Mouse (Mus musculus) erythroid progenitor cell, adult 5-6 weeks (primary cell): ENCODE data around the gene Stoml3. TPM values are rescaled to one million over a fixed set of nuclear protein-coding genes. Genes with fewer than 3 reads are reported as not detected.

Experiments
- ATAC-seq: replicated peaks from 2 replicates; pipeline ENCODE4 v1.8.0; 2016; ENCODE audit warnings: moderate number of reproducible peaks, mild to moderate bottlenecking, moderate TSS enrichment, inconsistent platforms; ENCODE audit not compliant: poor library complexity, low FRiP score, severe bottlenecking
- total RNA-seq, 2 experiments: library from RNA; stranded (forward) in 1 of 2; stranded (reverse) in 1 of 2; fragments of 150-400 nt in 1 of 2; fragments of 186-747, 209-891 nt in 1 of 2; gene quantifications; 2 replicates each; pipeline versions ENCODE4 v1.2.3 to v1.2.4; 2015 to 2017; ENCODE audit warnings: low replicate concordance in 2 of 2

Stoml3 gene
- total RNA-seq, 2 experiments from 2014 or later, result 0.30 TPM; not detected in 1

- ATAC-seq, result no peak
Measured at GRCm38 (mm10) chr3:53475889-53476288, 12.6 kb upstream of the Stoml3 start.

- no peak for ATAC-seq
Measured at GRCm38 (mm10) chr3:53477468-53477867, 11.0 kb upstream of the Stoml3 start.

- no peak for ATAC-seq
Measured at GRCm38 (mm10) chr3:53478419-53479046, 9.9 kb upstream of the Stoml3 start.

- no peak for ATAC-seq
Measured at GRCm38 (mm10) chr3:53483414-53484059, 4.9 kb upstream of the Stoml3 start.

GRCm38 (mm10) chr3:53486561-53486960, 1.9 kb upstream of the Stoml3 start:
- ATAC-seq, result no peak

- no peak for ATAC-seq
Measured at GRCm38 (mm10) chr3:53486996-53487576, 1.4 kb upstream of the Stoml3 start.

GRCm38 (mm10) chr3:53498351-53498905, 10.0 kb downstream of the Stoml3 start:
- no peak for ATAC-seq

- ATAC-seq, result no peak
Measured at GRCm38 (mm10) chr3:53502428-53502827, 14.0 kb downstream of the Stoml3 start.

- no peak for ATAC-seq
Measured at GRCm38 (mm10) chr3:53513096-53513495, 24.6 kb downstream of the Stoml3 start.

GRCm38 (mm10) chr3:53514221-53515065, 26.0 kb downstream of the Stoml3 start:
- no peak for ATAC-seq

GRCm38 (mm10) chr3:53522794-53523193, 34.3 kb downstream of the Stoml3 start:
- ATAC-seq, result no peak

- no peak for ATAC-seq
Measured at GRCm38 (mm10) chr3:53525737-53526136, 37.3 kb downstream of the Stoml3 start.

- no peak for ATAC-seq
Measured at GRCm38 (mm10) chr3:53530305-53530704, 41.9 kb downstream of the Stoml3 start.

GRCm38 (mm10) chr3:53532091-53532490, 43.6 kb downstream of the Stoml3 start:
- ATAC-seq, result no peak

- no peak for ATAC-seq
Measured at GRCm38 (mm10) chr3:53552691-53553090, 64.2 kb downstream of the Stoml3 start.

- ATAC-seq, result no peak
Measured at GRCm38 (mm10) chr3:53555031-53555952, 66.8 kb downstream of the Stoml3 start.

- ATAC-seq, result no peak
Measured at GRCm38 (mm10) chr3:53557388-53558214, 69.1 kb downstream of the Stoml3 start.
